Mouse (Mus musculus) heart, embryonic 15.5 days (tissue): ENCODE data around the gene Tiam2. TPM values are rescaled to one million over a fixed set of nuclear protein-coding genes. Genes with fewer than 3 reads are reported as not detected.

Source experiments
- ATAC-seq: fragments of 200-750 bp; cut with Nextera tagmentation; replicated peaks from 2 replicates; pipeline ENCODE4 v1.8.0; 2017; ENCODE audit warnings: low read depth, moderate TSS enrichment; ENCODE audit not compliant: insufficient number of reproducible peaks, insufficient read depth, low FRiP score
- H3K27ac ChIP-seq: fragments of 300-500 bp; sonication (generic); 2 replicates; pipeline ENCODE4 v1.5.1; 2015; ENCODE audit warnings: mild to moderate bottlenecking, inconsistent platforms
- H3K27me3 ChIP-seq: fragments of 300-500 bp; sonication (generic); 2 replicates; pipeline ENCODE4 v1.6.1; 2015; ENCODE audit warnings: inconsistent platforms
- H3K36me3 ChIP-seq: fragments of 300-500 bp; sonication (generic); 2 replicates; pipeline ENCODE4 v1.6.1; 2015; ENCODE audit warnings: mild to moderate bottlenecking, inconsistent platforms
- H3K4me1 ChIP-seq: fragments of 300-500 bp; sonication (generic); replicated peaks from 2 replicates; pipeline ENCODE4 v1.6.1; 2015; ENCODE audit warnings: inconsistent platforms
- H3K4me2 ChIP-seq: fragments of 300-500 bp; sonication (generic); 2 replicates; pipeline ENCODE4 v1.6.1; 2015; ENCODE audit warnings: inconsistent platforms, mild to moderate bottlenecking, moderate library complexity
- H3K4me3 ChIP-seq: fragments of 300-500 bp; sonication (generic); 2 replicates; pipeline ENCODE4 v1.5.1; 2015; ENCODE audit warnings: mild to moderate bottlenecking, inconsistent platforms
- H3K9ac ChIP-seq: fragments of 300-500 bp; sonication (generic); 2 replicates; pipeline ENCODE4 v1.6.1; 2015; ENCODE audit warnings: mild to moderate bottlenecking, inconsistent platforms
- H3K9me3 ChIP-seq: fragments of 300-500 bp; sonication (generic); replicated peaks from 2 replicates; pipeline ENCODE4 v1.6.1; 2016; ENCODE audit warnings: inconsistent platforms
- WGBS: fragments of 180-500 bp; shearing (Covaris S2); methylation state at CpG from one replicate; pipeline ENCODE4 v1.1.7; 2015; ENCODE audit warnings: mixed read lengths; 5-methylcytosine and 5-hydroxymethylcytosine counted together
- polyA plus RNA-seq: library from polyadenylated mRNA; unstranded; fragments of >200 nt; fragmentation: Nextera tagmentation; extraction: Ambion mirVana; gene quantifications from 2 replicates; pipeline ENCODE4 v1.2.1, GENCODE M21; 2015

Tiam2 gene
- polyA plus RNA-seq, 1 experiment from 2014 or later = 3.8 TPM

DNA sequence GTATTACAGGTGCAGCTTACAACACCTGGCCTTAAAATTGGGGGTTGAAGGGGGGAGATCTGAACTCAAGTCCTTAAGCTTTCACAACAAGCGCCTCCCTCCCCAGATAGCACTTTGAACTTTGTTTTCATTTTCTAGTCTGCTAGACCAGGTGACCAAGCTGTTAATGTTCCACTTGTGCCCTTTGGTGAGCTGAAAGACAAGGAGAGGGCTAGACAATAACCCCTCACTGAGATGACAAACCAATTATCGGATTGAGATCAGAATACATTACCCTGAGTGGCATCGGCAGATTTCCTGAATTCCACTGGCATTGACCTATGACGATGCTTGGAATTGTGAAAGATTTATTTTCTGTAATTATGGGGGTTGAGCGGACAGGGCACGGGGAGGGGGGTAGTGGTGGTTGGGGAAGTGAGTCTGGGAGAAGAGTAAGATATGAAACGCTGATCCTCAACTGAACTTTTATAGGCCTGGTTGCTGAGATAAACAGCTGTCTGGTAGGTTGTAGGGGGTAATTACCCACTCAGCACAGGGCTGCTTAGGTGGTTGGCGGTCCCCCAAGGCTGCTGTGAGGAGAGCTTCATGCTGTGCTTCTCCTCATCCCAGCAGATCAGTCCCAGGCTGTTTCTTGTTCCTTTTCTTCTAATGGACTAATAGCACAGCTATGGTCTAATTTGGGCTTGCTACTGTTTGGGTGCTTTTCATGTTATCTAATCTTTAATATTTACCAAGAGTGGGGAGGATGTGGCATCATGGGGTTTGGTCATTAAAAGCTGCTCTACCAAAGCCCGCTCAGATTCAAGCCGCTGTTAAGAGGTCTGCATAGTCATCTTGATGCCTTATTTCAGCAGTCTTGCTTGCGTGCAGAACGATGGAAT is 161.6 kb downstream of the Tiam2 start:
- no peaks in the 10 kb centered on the region for H3K4me1 ChIP-seq
- WGBS = 71% methylated on average over 12 of the region's 12 CpGs

GRCm38 (mm10) chr17:3490216-3490895 is 164.0 kb downstream of the Tiam2 start:
- no peak overlapping the region for H3K4me3 ChIP-seq
- no peak for ATAC-seq
- no peak overlapping the region for H3K9ac ChIP-seq
- no peak overlapping the region for H3K27ac ChIP-seq
- no peaks in the 10 kb centered on the region for H3K27me3 ChIP-seq
- WGBS = 77% methylated on average over 11 of the region's 11 CpGs
- no peaks in the 10 kb centered on the region for H3K36me3 ChIP-seq
- no peaks in the 10 kb centered on the region for H3K9me3 ChIP-seq
- no peak overlapping the region for H3K4me2 ChIP-seq
- H3K4me1 ChIP-seq = no peaks in the 10 kb centered on the region

More for the DNA sequence above, 161.6 kb downstream of the Tiam2 start:
- ATAC-seq = no peak
- H3K36me3 ChIP-seq = no peaks in the 10 kb centered on the region
- no peak overlapping the region for H3K4me3 ChIP-seq
- no peaks in the 10 kb centered on the region for H3K27me3 ChIP-seq
- no peak overlapping the region for H3K27ac ChIP-seq
- no peaks in the 10 kb centered on the region for H3K9me3 ChIP-seq
- H3K4me2 ChIP-seq = no peak overlapping the region
- H3K9ac ChIP-seq = no peak overlapping the region

- WGBS = 56% methylated on average over 5 of the region's 5 CpGs
- Histone ChIP-seq H3K9ac (no peak overlapping the region), H3K27ac (no peak overlapping the region), H3K4me2 (no peak overlapping the region), H3K4me3 (no peak overlapping the region), H3K36me3 (no peaks in the 10 kb centered on the region), H3K4me1 (no peaks in the 10 kb centered on the region), H3K27me3 (no peaks in the 10 kb centered on the region), H3K9me3 (no peaks in the 10 kb centered on the region)
- ATAC-seq = no peak
Observed at GRCm38 (mm10) chr17:3491065-3491464, 164.7 kb downstream of the Tiam2 start.

DNA sequence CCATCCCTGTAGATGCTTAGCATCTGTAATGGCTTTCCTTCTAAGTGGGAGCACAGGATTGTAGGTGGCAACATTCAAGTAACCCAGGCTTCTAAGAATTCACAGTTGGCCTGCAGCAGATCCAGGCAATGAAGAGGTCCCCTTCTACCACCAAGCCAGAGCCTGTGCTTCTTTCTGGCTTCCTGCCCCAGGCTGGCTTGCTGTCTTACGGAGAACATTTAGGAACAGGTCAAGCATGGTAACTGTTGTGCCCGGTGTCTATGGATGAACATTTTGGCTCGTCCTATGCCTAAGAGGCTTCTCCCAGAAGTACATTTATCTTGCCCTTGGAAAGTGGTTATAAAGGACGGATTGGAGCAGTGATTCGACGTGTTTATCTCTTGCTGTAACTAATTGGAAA is 165.3 kb downstream of the Tiam2 start:
- Histone ChIP-seq H3K36me3 (no peaks in the 10 kb centered on the region), H3K9me3 (no peaks in the 10 kb centered on the region), H3K4me2 (no peak overlapping the region), H3K4me3 (no peak overlapping the region), H3K27ac (no peak overlapping the region), H3K27me3 (no peaks in the 10 kb centered on the region), H3K4me1 (no peaks in the 10 kb centered on the region), H3K9ac (no peak overlapping the region)
- 74% methylated on average over 6 of the region's 6 CpGs for WGBS
- ATAC-seq = no peak

DNA sequence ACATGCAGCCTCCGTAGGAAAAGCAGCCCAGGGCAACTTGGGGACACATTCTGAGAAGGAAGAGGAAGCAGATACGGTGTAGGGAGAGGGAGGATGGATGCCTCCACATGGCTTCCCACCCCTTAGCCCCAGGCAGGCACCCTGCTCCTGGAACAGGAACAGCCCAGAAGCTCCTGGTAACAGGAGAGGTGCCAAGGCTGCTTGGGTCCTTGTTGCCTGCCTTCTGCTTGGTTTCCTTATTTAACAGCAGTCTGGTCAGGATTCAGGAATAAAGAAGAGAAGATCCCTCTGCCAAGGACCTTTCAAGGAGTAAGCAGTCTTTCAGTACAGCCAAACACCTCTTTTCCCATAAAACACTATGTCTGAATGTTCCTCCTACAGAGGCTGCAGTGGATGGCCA is 169.2 kb downstream of the Tiam2 start:
- 50% methylated on average over 2 of the region's 2 CpGs for WGBS
- no peak for ATAC-seq
- Histone ChIP-seq H3K4me1 (no peaks in the 10 kb centered on the region), H3K4me2 (no peak overlapping the region), H3K9me3 (no peaks in the 10 kb centered on the region), H3K27me3 (no peaks in the 10 kb centered on the region), H3K4me3 (no peak overlapping the region), H3K27ac (no peak overlapping the region), H3K36me3 (no peaks in the 10 kb centered on the region), H3K9ac (no peak overlapping the region)

- ATAC-seq = no peak
- 97% methylated on average over 3 of the region's 3 CpGs for whole genome bisulfite sequencing
- H3K4me1 ChIP-seq = no peaks in the 10 kb centered on the region
Observed at GRCm38 (mm10) chr17:3496080-3496479, 169.7 kb downstream of the Tiam2 start.

DNA sequence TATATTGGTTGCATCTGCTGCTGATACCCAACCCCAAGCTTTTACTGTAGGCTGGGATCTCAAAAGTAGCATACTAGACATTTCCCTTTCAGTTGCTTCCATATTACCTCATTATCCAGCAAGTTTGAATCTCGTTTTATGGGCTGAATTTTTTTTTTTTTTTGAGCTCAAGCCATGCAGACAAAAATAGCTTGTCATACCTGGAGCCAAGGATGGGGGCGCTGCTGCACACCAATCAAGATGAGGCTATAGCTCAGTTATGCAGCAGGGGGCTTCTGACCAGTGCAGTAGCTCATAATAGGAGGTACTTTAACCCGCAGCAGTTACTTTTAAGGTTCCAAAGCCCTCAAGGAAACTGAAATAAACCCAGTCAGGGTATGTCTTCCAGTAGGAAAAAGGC is 171.7 kb downstream of the Tiam2 start:
- no peaks in the 10 kb centered on the region for H3K36me3 ChIP-seq
- H3K4me3 ChIP-seq = no peak overlapping the region
- H3K27me3 ChIP-seq = no peaks in the 10 kb centered on the region
- H3K27ac ChIP-seq = no peak overlapping the region
- H3K4me1 ChIP-seq = no peaks in the 10 kb centered on the region
- H3K9ac ChIP-seq = no peak overlapping the region
- WGBS = 29% methylated on average over 3 of the region's 3 CpGs
- H3K4me2 ChIP-seq = no peak overlapping the region
- no peaks in the 10 kb centered on the region for H3K9me3 ChIP-seq
- no peak for ATAC-seq

More at GRCm38 (mm10) chr17:3496080-3496479, 169.7 kb downstream of the Tiam2 start:
- H3K9ac ChIP-seq = no peak overlapping the region
- H3K9me3 ChIP-seq = no peaks in the 10 kb centered on the region
- H3K36me3 ChIP-seq = no peaks in the 10 kb centered on the region
- no peak overlapping the region for H3K4me3 ChIP-seq
- H3K27me3 ChIP-seq = no peaks in the 10 kb centered on the region
- H3K4me2 ChIP-seq = no peak overlapping the region
- H3K27ac ChIP-seq = no peak overlapping the region

- ATAC-seq = no peak
- no peak overlapping the region for H3K4me2 ChIP-seq
- H3K4me1 ChIP-seq = no peaks in the 10 kb centered on the region
- no peaks in the 10 kb centered on the region for H3K27me3 ChIP-seq
- H3K27ac ChIP-seq = no peak overlapping the region
- H3K36me3 ChIP-seq = no peaks in the 10 kb centered on the region
- WGBS = 92% methylated on average over 3 of the region's 3 CpGs
- no peak overlapping the region for H3K9ac ChIP-seq
- no peaks in the 10 kb centered on the region for H3K9me3 ChIP-seq
- H3K4me3 ChIP-seq = no peak overlapping the region
Observed at GRCm38 (mm10) chr17:3498580-3498979, 172.2 kb downstream of the Tiam2 start.

GRCm38 (mm10) chr17:3499468-3499867 is 173.1 kb downstream of the Tiam2 start:
- no peak for ATAC-seq
- 92% methylated on average over 8 of the region's 8 CpGs for WGBS
- Histone ChIP-seq H3K4me3 (no peak overlapping the region), H3K27ac (no peak overlapping the region), H3K27me3 (no peaks in the 10 kb centered on the region), H3K36me3 (no peaks in the 10 kb centered on the region), H3K4me2 (no peak overlapping the region), H3K9me3 (no peaks in the 10 kb centered on the region), H3K9ac (no peak overlapping the region), H3K4me1 (no peaks in the 10 kb centered on the region)

- Histone ChIP-seq H3K36me3 (no peaks in the 10 kb centered on the region), H3K9ac (no peak overlapping the region), H3K9me3 (no peaks in the 10 kb centered on the region), H3K4me1 (no peaks in the 10 kb centered on the region), H3K27ac (no peak overlapping the region), H3K4me2 (no peak overlapping the region), H3K27me3 (no peaks in the 10 kb centered on the region), H3K4me3 (no peak overlapping the region)
- 85% methylated on average over 6 of the region's 6 CpGs for WGBS
- ATAC-seq = no peak
Observed at GRCm38 (mm10) chr17:3500076-3500475, 173.7 kb downstream of the Tiam2 start.

DNA sequence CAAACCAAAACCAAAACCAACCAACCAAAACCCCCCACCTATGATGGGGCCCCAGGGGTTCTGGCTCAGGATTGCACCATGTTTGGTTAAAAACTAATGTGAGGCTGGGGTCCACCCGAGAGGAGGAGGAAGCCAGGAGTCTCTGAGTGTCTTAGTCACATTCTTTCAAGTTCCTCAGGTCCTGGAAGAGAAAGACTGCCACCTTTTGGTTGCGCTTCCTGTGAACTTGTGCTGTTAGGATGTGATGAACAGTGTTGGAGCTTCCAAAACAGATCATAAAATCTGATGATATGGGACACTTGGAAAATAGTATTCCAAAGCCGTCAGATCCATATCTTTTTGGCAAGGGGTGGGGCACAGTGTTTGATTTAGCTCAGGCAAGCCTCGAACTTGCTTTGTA is 174.6 kb downstream of the Tiam2 start:
- H3K36me3 ChIP-seq = no peaks in the 10 kb centered on the region
- H3K27me3 ChIP-seq = no peaks in the 10 kb centered on the region
- H3K4me1 ChIP-seq = no peaks in the 10 kb centered on the region
- H3K4me2 ChIP-seq = no peak overlapping the region
- ATAC-seq = no peak
- WGBS = 77% methylated on average over 4 of the region's 4 CpGs
- no peak overlapping the region for H3K4me3 ChIP-seq
- no peak overlapping the region for H3K9ac ChIP-seq
- H3K9me3 ChIP-seq = no peaks in the 10 kb centered on the region
- H3K27ac ChIP-seq = no peak overlapping the region
